Mouse (Mus musculus) intestine, embryonic 14.5 days (tissue): ENCODE data around the gene Prrg2. TPM values are rescaled to one million over a fixed set of nuclear protein-coding genes. Genes with fewer than 3 reads are reported as not detected.

Source experiments
- ATAC-seq: fragments of 200-750 bp; cut with Nextera tagmentation; replicated peaks from 2 replicates; pipeline ENCODE4 v1.8.0; 2017; ENCODE audit warnings: low read depth, moderate number of reproducible peaks, moderate TSS enrichment, moderate library complexity; ENCODE audit not compliant: low FRiP score, low TSS enrichment
- DNase-seq: peaks from one replicate; pipeline ENCODE4 v3.0.0-alpha.2; 2018; ENCODE audit warnings: low spot score
- H3K27ac ChIP-seq: fragments of 300-500 bp; sonication (generic); 2 replicates; pipeline ENCODE4 v1.5.1; 2014; ENCODE audit warnings: low read depth, mild to moderate bottlenecking, control low read depth
- H3K27me3 ChIP-seq: fragments of 300-500 bp; sonication (generic); replicated peaks from 2 replicates; pipeline ENCODE4 v1.6.1; 2014; ENCODE audit warnings: low read length, control low read depth; ENCODE audit not compliant: control insufficient read depth, insufficient read depth
- H3K36me3 ChIP-seq: fragments of 300-500 bp; sonication (generic); 2 replicates; pipeline ENCODE4 v1.6.1; 2014; ENCODE audit warnings: low read length, control low read depth; ENCODE audit not compliant: control insufficient read depth, insufficient read depth
- H3K4me1 ChIP-seq: fragments of 300-500 bp; sonication (generic); replicated peaks from 2 replicates; pipeline ENCODE4 v1.6.1; 2014; ENCODE audit warnings: low read length, control low read depth, mixed read lengths; ENCODE audit not compliant: control insufficient read depth, insufficient read depth
- H3K4me2 ChIP-seq: fragments of 300-500 bp; sonication (generic); 2 replicates; pipeline ENCODE4 v1.6.1; 2014; ENCODE audit warnings: low read length
- H3K4me3 ChIP-seq: fragments of 300-500 bp; sonication (generic); 2 replicates; pipeline ENCODE4 v1.5.1; 2014; ENCODE audit warnings: low read depth, low read length, control low read depth, mixed read lengths
- H3K9ac ChIP-seq: fragments of 300-500 bp; sonication (generic); 2 replicates; pipeline ENCODE4 v1.6.1; 2014; ENCODE audit warnings: mild to moderate bottlenecking, low read length
- H3K9me3 ChIP-seq: fragments of 300-500 bp; sonication (generic); 2 replicates; pipeline ENCODE4 v1.6.1; 2016; ENCODE audit warnings: low read length, control low read depth; ENCODE audit not compliant: control insufficient read depth
- WGBS: fragments of 180-500 bp; shearing (Covaris S2); extraction: QIAGEN DNeasy Blood & Tissue Kit; methylation state at CpG from one replicate; pipeline ENCODE4 v1.1.7; 2014; 5-methylcytosine and 5-hydroxymethylcytosine counted together
- polyA plus RNA-seq: library from polyadenylated mRNA; unstranded; fragments of >200 nt; fragmentation: Nextera tagmentation; extraction: Ambion mirVana; gene quantifications from 2 replicates; pipeline ENCODE4 v1.2.1, GENCODE M21; 2014

The Prrg2 gene
- polyA plus RNA-seq, 1 experiment from 2014 or later: 24.0 TPM

GRCm38 (mm10) chr7:45048923-45049657 lies 13.4 kb downstream of the Prrg2 start:
- H3K9ac ChIP-seq: no peak overlapping the region
- H3K4me1 ChIP-seq: peaks cover 10% of the 10 kb centered on the region; the same call in 1 of the 2 replicates
- no peaks in the 10 kb centered on the region for H3K27me3 ChIP-seq
- peaks cover 64% of the 10 kb centered on the region for H3K36me3 ChIP-seq
- 93% methylated on average over 23 of the region's 23 CpGs for WGBS
- no peak for DNase-seq
- no peak for ATAC-seq
- no peak overlapping the region for H3K4me3 ChIP-seq
- no peak overlapping the region for H3K27ac ChIP-seq
- no peaks in the 10 kb centered on the region for H3K9me3 ChIP-seq
- H3K4me2 ChIP-seq: no peak overlapping the region

GRCm38 (mm10) chr7:45048001-45048890 lies 14.2 kb downstream of the Prrg2 start:
- H3K4me1 ChIP-seq: peaks cover 10% of the 10 kb centered on the region; the same call in 1 of the 2 replicates
- no peak overlapping the region for H3K27ac ChIP-seq
- H3K4me3 ChIP-seq: no peak overlapping the region
- ATAC-seq (no peak), DNase-seq (no peak)
- no peaks in the 10 kb centered on the region for H3K27me3 ChIP-seq
- 93% methylated on average over 38 of the region's 38 CpGs for WGBS
- H3K9ac ChIP-seq: no peak overlapping the region
- H3K4me2 ChIP-seq: no peak overlapping the region
- H3K9me3 ChIP-seq: no peaks in the 10 kb centered on the region
- peaks cover 72% of the 10 kb centered on the region for H3K36me3 ChIP-seq

DNA sequence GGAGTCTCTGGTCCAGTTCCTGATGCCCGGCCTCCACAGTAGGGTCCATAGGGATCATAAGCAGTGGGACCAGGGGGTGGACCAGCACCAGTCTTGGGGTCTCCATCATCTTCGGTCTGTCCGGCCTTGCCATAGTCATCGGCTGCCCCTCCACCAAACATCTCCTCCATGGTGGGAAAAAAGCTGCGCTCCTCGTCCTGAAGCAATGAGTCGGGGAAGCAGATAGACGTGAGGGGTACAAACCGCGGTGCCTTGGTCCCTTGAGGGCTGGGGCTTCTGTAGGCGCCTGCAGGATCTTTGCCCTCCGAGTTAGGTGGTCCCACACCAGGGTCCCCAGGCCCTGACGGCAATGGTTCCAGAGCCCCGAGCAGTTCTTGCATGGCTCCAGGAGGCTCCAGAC lies 15.0 kb downstream of the Prrg2 start:
- no peak for ATAC-seq
- Histone ChIP-seq H3K27ac (no peak overlapping the region), H3K9ac (no peak overlapping the region), H3K9me3 (no peaks in the 10 kb centered on the region), H3K4me1 (peaks cover 10% of the 10 kb centered on the region; the same call in 1 of the 2 replicates), H3K27me3 (no peaks in the 10 kb centered on the region), H3K4me3 (no peak overlapping the region), H3K36me3 (peaks cover 80% of the 10 kb centered on the region), H3K4me2 (no peak overlapping the region)
- DNase-seq: no peak
- 96% methylated on average over 14 of the region's 14 CpGs for WGBS

DNA sequence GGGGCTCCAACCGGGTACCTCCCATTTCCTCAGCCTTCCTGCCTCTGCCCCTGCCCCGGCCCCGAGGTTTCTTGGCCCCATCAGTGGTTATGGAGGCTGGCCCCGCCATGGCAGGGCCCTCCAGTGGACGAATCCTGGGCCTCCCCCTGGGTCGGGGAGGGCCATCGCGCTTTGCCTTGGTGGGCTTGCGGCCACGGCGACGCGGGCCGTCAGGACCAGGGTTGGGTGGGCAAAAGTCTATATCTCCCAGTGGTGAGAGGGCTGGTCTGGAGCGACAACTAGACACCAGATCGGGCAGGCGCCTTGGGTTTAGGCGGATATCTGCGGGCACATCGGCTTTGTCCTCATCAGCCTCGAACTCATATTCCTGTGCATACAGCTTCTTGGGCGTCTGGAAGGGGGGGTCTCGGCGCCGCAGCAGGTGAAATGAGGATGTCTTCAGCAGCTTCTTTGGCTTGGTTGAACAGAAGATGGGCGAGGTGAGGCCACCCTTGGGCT lies 15.6 kb downstream of the Prrg2 start:
- ATAC-seq (no peak), DNase-seq (no peak)
- Histone ChIP-seq H3K9ac (no peak overlapping the region), H3K4me1 (peaks cover 10% of the 10 kb centered on the region; the same call in 1 of the 2 replicates), H3K27me3 (no peaks in the 10 kb centered on the region), H3K27ac (no peak overlapping the region), H3K9me3 (no peaks in the 10 kb centered on the region), H3K4me2 (no peak overlapping the region), H3K36me3 (peaks cover 86% of the 10 kb centered on the region), H3K4me3 (no peak overlapping the region)
- 96% methylated on average over 26 of the region's 26 CpGs for WGBS

- ATAC-seq: no peak
- H3K4me3 ChIP-seq: no peak overlapping the region
- 97% methylated on average over 22 of the region's 22 CpGs for WGBS
These were observed 16.7 kb downstream of the Prrg2 start for GRCm38 (mm10) chr7:45045741-45046140.

GRCm38 (mm10) chr7:45043307-45043706 lies 19.2 kb downstream of the Prrg2 start:
- Histone ChIP-seq H3K4me2 (no peak overlapping the region), H3K27ac (no peak overlapping the region), H3K4me1 (no peaks in the 10 kb centered on the region), H3K9ac (no peak overlapping the region), H3K4me3 (no peak overlapping the region), H3K9me3 (no peaks in the 10 kb centered on the region), H3K36me3 (peaks cover 100% of the 10 kb centered on the region), H3K27me3 (no peaks in the 10 kb centered on the region)
- no peak for ATAC-seq
- WGBS: 92% methylated on average over 14 of the region's 14 CpGs
- DNase-seq: no peak

More at GRCm38 (mm10) chr7:45045741-45046140, 16.7 kb downstream of the Prrg2 start:
- Histone ChIP-seq H3K9me3 (no peaks in the 10 kb centered on the region), H3K9ac (no peak overlapping the region), H3K27me3 (no peaks in the 10 kb centered on the region), H3K36me3 (peaks cover 97% of the 10 kb centered on the region), H3K4me1 (0 out of 2 replicates have a peak, but pooled peaks cover 3% of the 10 kb centered on the region), H3K4me2 (no peak overlapping the region), H3K27ac (no peak overlapping the region)
- no peak for DNase-seq

DNA sequence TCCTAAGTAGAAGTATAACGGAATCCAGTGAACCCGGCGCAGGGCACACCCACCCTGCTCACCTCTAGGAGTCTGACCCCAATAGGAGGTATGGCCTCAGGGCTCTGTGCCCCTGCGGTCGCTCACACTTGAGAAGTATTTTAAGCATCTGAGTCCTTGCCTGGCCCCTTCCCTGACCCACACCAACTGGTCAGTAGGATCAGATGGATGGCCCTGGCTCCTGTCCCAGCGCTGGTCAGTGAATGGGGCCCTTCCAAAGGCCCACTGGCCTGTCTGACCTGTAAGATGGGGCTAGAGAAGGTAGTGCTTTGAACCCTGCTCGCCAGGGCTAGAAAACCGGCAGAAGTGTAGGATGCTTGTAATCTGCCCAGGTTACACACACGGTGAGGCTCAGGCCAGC lies 21.6 kb downstream of the Prrg2 start:
- 96% methylated on average over 9 of the region's 9 CpGs for WGBS
- Histone ChIP-seq H3K27me3 (no peaks in the 10 kb centered on the region), H3K9ac (no peak overlapping the region), H3K9me3 (no peaks in the 10 kb centered on the region), H3K4me2 (no peak overlapping the region), H3K4me1 (no peaks in the 10 kb centered on the region), H3K27ac (no peak overlapping the region), H3K4me3 (no peak overlapping the region), H3K36me3 (peaks cover 100% of the 10 kb centered on the region)
- no peak for DNase-seq
- no peak for ATAC-seq

- no peak overlapping the region for H3K9ac ChIP-seq
- H3K27me3 ChIP-seq: no peaks in the 10 kb centered on the region
- H3K27ac ChIP-seq: no peak overlapping the region
- 93% methylated on average over 9 of the region's 9 CpGs for WGBS
- peaks cover 100% of the 10 kb centered on the region for H3K36me3 ChIP-seq
- H3K4me2 ChIP-seq: no peak overlapping the region
- H3K9me3 ChIP-seq: no peaks in the 10 kb centered on the region
- H3K4me1 ChIP-seq: no peaks in the 10 kb centered on the region
- ATAC-seq (no peak), DNase-seq (no peak)
- H3K4me3 ChIP-seq: no peak overlapping the region
These were observed 24.1 kb downstream of the Prrg2 start for GRCm38 (mm10) chr7:45038411-45038810.
